Mouse (Mus musculus) MEL (cell line): Measurements from ENCODE around the gene Them5. TPM values are rescaled to one million over a fixed set of nuclear protein-coding genes. Genes with fewer than 3 reads are reported as not detected.
A peak's percentile ranks its signal among the peaks of the same experiment; 100 is the strongest.

Source experiments
- DNase-seq: peaks from one replicate; pipeline ENCODE4 v3.0.0; 2011; ENCODE audit warnings: low read depth, low spot score
- H3K27ac ChIP-seq: 2 replicates; pipeline ENCODE4 v1.5.1; 2012; ENCODE audit warnings: low read depth, mild to moderate bottlenecking, control low read depth, low read length, moderate library complexity; ENCODE audit not compliant: control insufficient read depth
- H3K27me3 ChIP-seq, 2 experiments: fragments of 150-350 bp in 1 of 2; sonication (generic) in 1 of 2; 2 replicates each; pipeline ENCODE4 v1.6.1; 2012; ENCODE audit warnings: low read length in 2 of 2, mild to moderate bottlenecking in 2 of 2, improper control_type of control experiment in 1 of 2, moderate library complexity in 1 of 2; ENCODE audit not compliant: insufficient read depth in 2 of 2, control insufficient read depth in 1 of 2
- H3K36me3 ChIP-seq, 2 experiments: 2 replicates each; pipeline ENCODE4 v1.6.1; 2012 to 2014; ENCODE audit warnings: low read length in 2 of 2, improper control_type of control experiment in 1 of 2, inconsistent platforms in 1 of 2, mild to moderate bottlenecking in 1 of 2; ENCODE audit not compliant: insufficient read depth in 2 of 2, control insufficient read depth in 1 of 2
- H3K4me1 ChIP-seq, 2 experiments: fragments of 150-350 bp in 1 of 2; sonication (generic) in 1 of 2; 2 replicates each; pipeline ENCODE4 v1.6.1; 2012; ENCODE audit warnings: low read length in 2 of 2, improper control_type of control experiment in 1 of 2, mild to moderate bottlenecking in 1 of 2; ENCODE audit not compliant: insufficient read depth in 2 of 2, control insufficient read depth in 1 of 2
- H3K4me3 ChIP-seq, 2 experiments: fragments of 150-350 bp in 1 of 2; sonication (generic) in 1 of 2; 2 replicates each; pipeline ENCODE4 v1.5.1; 2012; ENCODE audit warnings: low read depth in 2 of 2, low read length in 2 of 2, mild to moderate bottlenecking in 2 of 2, moderate library complexity in 2 of 2, control low read depth in 1 of 2, improper control_type of control experiment in 1 of 2; ENCODE audit not compliant: control insufficient read depth in 1 of 2, insufficient read depth in 1 of 2
- H3K79me2 ChIP-seq: 2 replicates; pipeline ENCODE4 v1.6.1; 2012; ENCODE audit warnings: mild to moderate bottlenecking, low read length, moderate library complexity; ENCODE audit not compliant: control insufficient read depth, poor library complexity, insufficient read depth
- H3K9ac ChIP-seq: 2 replicates; pipeline ENCODE4 v1.6.1; 2012; ENCODE audit warnings: low read depth, mild to moderate bottlenecking, control low read depth, low read length, moderate library complexity; ENCODE audit not compliant: control insufficient read depth, poor library complexity, severe bottlenecking
- H3K9me3 ChIP-seq: fragments of 150-350 bp; sonication (generic); replicated peaks from 2 replicates; pipeline ENCODE4 v1.6.1; 2012; ENCODE audit warnings: mild to moderate bottlenecking, low read length, improper control_type of control experiment, moderate library complexity; ENCODE audit not compliant: insufficient read depth
- BHLHE40 ChIP-seq: IDR thresholded peaks from 2 replicates; pipeline ENCODE4 v1.6.1; 2012; ENCODE audit warnings: low read depth, mild to moderate bottlenecking, inconsistent platforms, low read length, improper control_type of control experiment, borderline replicate concordance
- E2F4 ChIP-seq: IDR thresholded peaks from 2 replicates; pipeline ENCODE4 v1.6.1; 2011; ENCODE audit warnings: low read depth, low read length, improper control_type of control experiment, borderline replicate concordance
- ELF1 ChIP-seq: IDR thresholded peaks from 2 replicates; pipeline ENCODE4 v1.6.1; 2014; ENCODE audit warnings: low read depth, mild to moderate bottlenecking, inconsistent platforms, low read length, improper control_type of control experiment, moderate library complexity
- ETS1 ChIP-seq: IDR thresholded peaks from 2 replicates; pipeline ENCODE4 v1.6.1; 2012; ENCODE audit warnings: low read depth, mild to moderate bottlenecking, inconsistent platforms, low read length, improper control_type of control experiment, moderate library complexity
- GABPA ChIP-seq: IDR thresholded peaks from 2 replicates; pipeline ENCODE4 v1.6.1; 2012; ENCODE audit warnings: low read depth, mild to moderate bottlenecking, inconsistent platforms, low read length, improper control_type of control experiment, moderate library complexity
- GATA1 ChIP-seq: IDR thresholded peaks from 2 replicates; pipeline ENCODE4 v1.6.1; 2011; ENCODE audit warnings: low read depth, low read length, improper control_type of control experiment
- MAX ChIP-seq: IDR thresholded peaks from 2 replicates; pipeline ENCODE4 v1.6.1; 2011; ENCODE audit warnings: low read length, improper control_type of control experiment
- MAZ ChIP-seq: IDR thresholded peaks from 2 replicates; pipeline ENCODE4 v1.6.1; 2012; ENCODE audit warnings: low read depth, mild to moderate bottlenecking, inconsistent platforms, low read length, improper control_type of control experiment
- MYB ChIP-seq: IDR thresholded peaks from 2 replicates; pipeline ENCODE4 v1.6.1; 2011; ENCODE audit warnings: mild to moderate bottlenecking, low read depth, low read length, improper control_type of control experiment
- RAD21 ChIP-seq: IDR thresholded peaks from 2 replicates; pipeline ENCODE4 v1.6.1; 2011; ENCODE audit warnings: mild to moderate bottlenecking, low read depth, low read length, improper control_type of control experiment
- SIN3A ChIP-seq: IDR thresholded peaks from 2 replicates; pipeline ENCODE4 v1.6.1; 2012; ENCODE audit warnings: low read length, improper control_type of control experiment, inconsistent platforms
- TBP ChIP-seq: IDR thresholded peaks from 2 replicates; pipeline ENCODE4 v1.8.0; 2011; ENCODE audit warnings: low read depth, low read length, improper control_type of control experiment
- TCF12 ChIP-seq: IDR thresholded peaks from 2 replicates; pipeline ENCODE4 v1.6.1; 2014; ENCODE audit warnings: low read depth, mild to moderate bottlenecking, inconsistent platforms, low read length, improper control_type of control experiment, moderate library complexity
- USF1 ChIP-seq: IDR thresholded peaks from 2 replicates; pipeline ENCODE4 v1.6.1; 2014; ENCODE audit warnings: low read depth, mild to moderate bottlenecking, inconsistent platforms, low read length, improper control_type of control experiment, moderate library complexity
- USF2 ChIP-seq, 2 experiments: IDR thresholded peaks; 2 replicates each; pipeline ENCODE4 v1.6.1; 2011 to 2012; ENCODE audit warnings: improper control_type of control experiment in 2 of 2, low read length in 2 of 2, borderline replicate concordance in 1 of 2, inconsistent platforms in 1 of 2, low read depth in 1 of 2, mild to moderate bottlenecking in 1 of 2; ENCODE audit not compliant: insufficient read depth in 1 of 2
- ZNF384 ChIP-seq: IDR thresholded peaks from 2 replicates; pipeline ENCODE4 v1.6.1; 2012; ENCODE audit warnings: low read depth, mild to moderate bottlenecking, inconsistent platforms, low read length, improper control_type of control experiment
- polyA plus RNA-seq, 2 experiments: library from polyadenylated mRNA; stranded (reverse) in 1 of 2; unstranded in 1 of 2; fragments of >175 nt in 1 of 2; fragments of >200 nt in 1 of 2; gene quantifications; 2 replicates each; pipeline versions ENCODE4 v1.2.1 to v1.2.4; 2012; ENCODE audit warnings: low replicate concordance in 2 of 2, low read depth in 1 of 2; ENCODE audit not compliant: insufficient read length in 2 of 2, insufficient read depth in 1 of 2, missing spikeins in 1 of 2
- total RNA-seq: library from RNA; depleted of rRNA; stranded (reverse); fragments of 300-350 nt; gene quantifications from 2 replicates; pipeline ENCODE4 v1.2.3, GENCODE M21; 2012

Them5 gene
- total and polyA plus RNA-seq, 3 experiments: not detected

GRCm38 (mm10) chr3:94374636-94375035, 32.7 kb downstream of the Them5 start:
- Histone ChIP-seq H3K4me3 (no peak overlapping the region), H3K79me2 (no peaks in the 10 kb centered on the region)
- DNase-seq: no peak
- TF ChIP-seq ETS1 (no peak), GABPA (no peak), MYB (no peak), TBP (no peak), USF2 (IDR thresholded peaks at IDR 0.05; ENCODE audit: borderline replicate concordance in 1 of 2, insufficient read depth in 1 of 2, low read depth in 1 of 2, low read length in 2 of 2) (no peak), MAZ (no peak), BHLHE40 (no peak), TCF12 (no peak), ELF1 (no peak), GATA1 (no peak), E2F4 (no peak), USF1 (no peak), ZNF384 (no peak), SIN3A (no peak), RAD21 (no peak)
- TF ChIP-seq, all 39 proteins: peak for 0
- H3K9ac ChIP-seq: no peak overlapping the region
- peaks cover 0 to 4% of the 10 kb centered on the region in 2 experiments; a peak in 2 of 4 replicates for H3K36me3 ChIP-seq
- H3K4me1 ChIP-seq: peaks cover 0 to 4% of the 10 kb centered on the region in 2 experiments; a peak in 3 of 4 replicates
- no peak overlapping the region for H3K27ac ChIP-seq
- H3K9me3 ChIP-seq: no peaks in the 10 kb centered on the region
- peaks cover 0 to 3% of the 10 kb centered on the region in 2 experiments; a peak in 1 of 4 replicates for H3K27me3 ChIP-seq

DNA sequence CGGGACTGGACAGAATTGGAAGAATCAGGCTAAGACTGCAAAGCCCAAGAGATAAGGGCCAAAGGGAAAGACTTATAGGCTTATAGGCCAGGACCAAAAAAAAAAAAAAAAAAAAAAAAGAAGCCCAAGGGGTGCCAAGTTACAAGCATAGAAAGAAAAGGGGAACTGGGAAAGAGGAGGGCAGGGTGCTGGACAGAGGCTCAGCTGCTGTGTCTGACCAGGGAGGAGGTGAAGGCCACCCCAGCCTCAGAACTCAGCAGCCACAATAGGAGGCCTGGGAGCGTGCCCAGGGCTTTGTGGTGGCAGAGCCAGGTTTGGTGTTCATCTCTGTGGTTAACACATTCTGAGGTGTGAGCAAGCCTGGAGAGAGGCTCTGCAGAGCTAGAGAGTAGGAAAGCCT, 33.2 kb downstream of the Them5 start:
- TF ChIP-seq ZNF384 (peak; percentile 67), MAX (no peak)

More for the DNA sequence above, 33.2 kb downstream of the Them5 start:
- H3K27ac ChIP-seq: no peak overlapping the region
- H3K9me3 ChIP-seq: no peaks in the 10 kb centered on the region
- H3K4me3 ChIP-seq: no peak overlapping the region
- H3K4me1 ChIP-seq: peaks cover 0 to under 1% of the 10 kb centered on the region in 2 experiments; a peak in 3 of 4 replicates
- H3K27me3 ChIP-seq: peaks cover 0 to 3% of the 10 kb centered on the region in 2 experiments; a peak in 1 of 4 replicates
- peaks cover 0 to under 1% of the 10 kb centered on the region in 2 experiments; a peak in 1 of 4 replicates for H3K36me3 ChIP-seq
- no peak for DNase-seq
- no peaks in the 10 kb centered on the region for H3K79me2 ChIP-seq
- H3K9ac ChIP-seq: no peak overlapping the region
